Mouse (Mus musculus) bone marrow macrophage, adult 2 months (primary cell): ENCODE results near the gene 4930469K13Rik. TPM values are rescaled to one million over a fixed set of nuclear protein-coding genes. Genes with fewer than 3 reads are reported as not detected.

Source experiments
- H3K27ac ChIP-seq: 2 replicates; pipeline ENCODE4 v1.5.1; 2012; ENCODE audit warnings: low read depth, low read length; ENCODE audit not compliant: insufficient read depth
- H3K4me1 ChIP-seq: 2 replicates; pipeline ENCODE4 v1.6.1; 2012; ENCODE audit warnings: low read length; ENCODE audit not compliant: control insufficient read depth, insufficient read depth
- H3K4me3 ChIP-seq: 2 replicates; pipeline ENCODE4 v1.5.1; 2012; ENCODE audit warnings: mild to moderate bottlenecking, low read length, moderate library complexity; ENCODE audit not compliant: insufficient read depth
- CTCF ChIP-seq: IDR thresholded peaks from 2 replicates; pipeline ENCODE4 v1.5.1; 2012; ENCODE audit warnings: low read depth, mild to moderate bottlenecking, low read length, moderate library complexity
- POLR2A ChIP-seq: IDR thresholded peaks from 2 replicates; pipeline ENCODE4 v1.6.1; 2012; ENCODE audit warnings: mild to moderate bottlenecking, low read depth, low read length, borderline replicate concordance
- polyA plus RNA-seq: library from polyadenylated mRNA; stranded (reverse); fragments of >200 nt; gene quantifications from 2 replicates; pipeline ENCODE4 v1.2.4, GENCODE M21; 2012; ENCODE audit not compliant: missing spikeins, insufficient read depth, insufficient read length

4930469K13Rik gene
- polyA plus RNA-seq, 1 experiment = not detected

DNA sequence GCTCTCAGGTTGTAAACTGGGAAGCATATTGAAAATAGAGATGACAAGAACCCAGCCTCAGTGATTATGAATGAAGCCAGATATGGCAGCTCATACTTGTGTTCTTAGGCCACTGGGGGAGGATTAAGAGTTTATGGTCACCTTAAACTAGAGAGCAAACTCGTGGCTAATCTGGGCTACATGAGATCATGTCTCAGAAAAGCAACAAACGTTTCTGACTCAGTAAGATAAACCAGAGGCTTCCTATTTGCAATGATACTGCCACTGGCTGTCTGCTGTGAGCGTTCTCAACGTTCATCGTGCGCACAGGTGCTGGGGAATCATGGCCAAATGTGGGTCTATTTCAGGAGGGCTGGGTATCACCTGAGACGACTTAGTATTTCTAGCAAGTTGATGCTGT lies 14.6 kb downstream of the 4930469K13Rik start:
- Histone ChIP-seq H3K4me1 (peaks cover 12% of the 10 kb centered on the region), H3K27ac (no peak overlapping the region), H3K4me3 (no peak overlapping the region)
- TF ChIP-seq POLR2A = no peak
- no peak for TF ChIP-seq CTCF

DNA sequence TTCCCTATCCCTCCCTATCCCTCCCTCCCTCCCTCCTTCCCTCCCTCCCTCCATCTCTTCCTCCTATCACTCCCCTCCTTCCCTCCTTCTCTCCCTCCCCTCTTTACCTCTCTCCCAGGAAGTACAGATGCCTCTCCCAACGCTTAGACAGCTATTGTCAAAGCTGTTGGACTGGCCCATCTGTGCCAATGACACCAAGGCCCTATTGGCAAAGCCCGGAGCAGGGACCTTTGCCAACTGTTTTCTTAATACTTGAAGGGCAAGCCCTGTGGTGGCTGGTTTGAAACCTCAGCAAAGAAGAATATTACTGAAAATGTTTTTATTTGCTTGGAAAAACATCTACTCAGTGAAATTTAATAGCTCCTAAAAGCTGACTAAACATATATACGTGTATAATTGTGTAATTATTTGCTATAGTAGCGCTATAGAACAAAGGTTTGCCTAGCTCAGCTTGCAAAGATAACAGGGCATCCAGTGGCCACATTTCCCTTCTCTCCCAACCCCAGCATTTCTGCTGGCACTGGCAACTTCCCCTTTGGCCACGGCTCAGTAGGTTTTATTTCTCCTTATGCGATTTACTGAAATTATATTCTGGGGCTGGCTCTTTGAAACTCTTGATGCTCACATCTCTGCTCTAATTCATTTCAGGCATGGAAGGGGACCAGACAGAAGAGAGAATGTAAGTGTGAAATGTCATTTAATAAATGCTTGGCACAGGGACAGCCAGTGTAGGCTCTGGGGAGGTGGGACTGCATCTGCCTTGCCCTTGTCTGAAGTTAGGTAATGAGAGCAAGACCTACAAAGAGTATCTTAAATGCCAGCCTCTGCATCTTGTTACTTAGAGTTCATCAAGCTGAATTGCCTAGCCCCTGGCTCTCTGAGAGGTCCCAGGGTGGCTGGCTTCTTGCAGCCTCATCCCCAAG lies 18.6 kb downstream of the 4930469K13Rik start:
- TF ChIP-seq POLR2A (no peak), CTCF (no peak)

DNA sequence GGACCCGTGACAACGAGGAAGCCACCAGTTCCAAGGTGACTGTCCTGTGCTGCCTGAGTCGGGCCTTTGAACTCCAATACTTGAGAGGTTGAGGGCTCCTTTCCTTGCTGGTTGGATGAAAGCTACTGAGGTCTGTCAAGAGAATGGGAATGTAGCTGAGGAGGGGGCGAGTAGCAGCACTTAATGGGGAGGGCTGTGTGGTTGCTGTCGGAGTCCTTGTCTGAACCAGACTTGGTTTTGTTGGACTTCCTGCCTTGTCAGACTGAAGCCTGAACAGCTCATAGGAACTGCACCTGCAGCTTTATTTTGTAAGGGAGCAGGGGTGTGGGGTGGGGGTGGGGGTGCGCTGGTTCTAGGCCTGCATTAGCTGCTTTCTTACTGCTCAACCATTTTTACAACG lies 19.8 kb downstream of the 4930469K13Rik start:
- no peak overlapping the region for H3K27ac ChIP-seq
- H3K4me3 ChIP-seq = no peak overlapping the region
- no peak for TF ChIP-seq POLR2A
- TF ChIP-seq CTCF = no peak
- peaks cover 18% of the 10 kb centered on the region for H3K4me1 ChIP-seq

More for the DNA sequence above, 18.6 kb downstream of the 4930469K13Rik start:
- H3K4me3 ChIP-seq = no peak overlapping the region
- H3K4me1 ChIP-seq = peaks cover 15% of the 10 kb centered on the region
- peak overlapping the region; percentile 37; the same call in 1 of the 2 replicates for H3K27ac ChIP-seq

DNA sequence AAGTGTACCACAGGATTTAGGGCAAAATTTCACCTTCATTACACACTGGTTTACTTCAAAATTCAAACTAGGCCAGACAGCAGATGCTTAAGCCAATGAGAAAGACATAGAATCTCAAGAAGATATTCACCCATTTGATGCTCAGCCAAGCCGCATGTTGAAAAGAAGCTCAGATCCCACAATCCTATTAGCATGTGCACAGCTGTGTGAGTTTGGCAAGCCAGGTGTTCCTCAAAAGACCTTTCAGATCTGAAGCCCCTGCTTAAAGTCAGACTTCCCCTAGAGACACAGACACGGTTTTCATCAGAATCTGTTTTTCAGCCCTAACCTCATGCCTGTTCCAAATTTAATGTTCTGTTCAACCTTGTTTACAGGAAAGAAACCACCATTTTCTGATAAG lies 20.5 kb downstream of the 4930469K13Rik start:
- Histone ChIP-seq H3K27ac (no peak overlapping the region), H3K4me1 (peaks cover 23% of the 10 kb centered on the region), H3K4me3 (no peak overlapping the region)
- no peak for TF ChIP-seq POLR2A
- no peak for TF ChIP-seq CTCF

DNA sequence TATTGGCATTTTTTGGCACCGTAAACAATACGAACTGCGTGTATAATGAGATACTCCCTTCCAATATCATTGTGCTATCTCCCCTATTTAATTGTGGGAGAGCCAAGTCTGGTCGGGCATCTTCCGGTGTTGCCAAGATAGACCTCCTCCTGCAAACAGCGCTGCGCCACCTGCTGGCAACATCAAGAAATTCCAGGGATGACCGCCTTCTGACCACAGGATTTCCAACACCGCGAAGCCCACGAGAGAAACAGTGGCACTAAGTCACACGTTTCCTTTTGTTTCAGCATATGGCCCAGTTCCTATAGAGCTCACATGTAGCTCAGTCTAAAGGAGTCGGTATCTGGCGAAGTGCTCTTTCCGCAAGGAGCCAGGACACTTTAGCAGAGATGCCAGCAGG lies 24.6 kb downstream of the 4930469K13Rik start:
- TF ChIP-seq POLR2A = no peak
- TF ChIP-seq CTCF = peak; percentile 90

DNA sequence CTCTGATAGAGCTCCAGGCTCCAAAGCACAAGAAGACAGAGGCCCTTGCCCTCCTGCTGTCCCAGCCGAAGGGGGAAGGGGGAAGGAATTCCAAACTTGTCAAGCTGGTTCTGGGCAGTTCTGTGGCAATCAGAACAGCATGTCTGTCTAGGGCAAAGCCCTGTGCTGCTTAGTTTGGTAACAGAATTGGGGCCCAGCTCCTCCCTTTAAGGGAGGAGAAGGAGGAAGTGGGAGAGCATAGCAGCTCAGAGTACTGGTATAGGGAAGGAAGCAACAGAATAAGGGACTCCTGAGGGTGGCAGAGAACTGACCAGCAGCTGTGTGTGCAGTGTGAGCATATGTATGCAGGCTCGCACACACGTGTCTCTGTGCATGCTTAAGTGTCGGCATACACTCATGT lies 26.0 kb downstream of the 4930469K13Rik start:
- TF ChIP-seq POLR2A = no peak
- no peak for TF ChIP-seq CTCF
- peaks cover 42% of the 10 kb centered on the region for H3K4me1 ChIP-seq
- no peak overlapping the region for H3K4me3 ChIP-seq
- H3K27ac ChIP-seq = peak overlapping the region; percentile 80

More for the DNA sequence above, 24.6 kb downstream of the 4930469K13Rik start:
- peaks cover 35% of the 10 kb centered on the region for H3K4me1 ChIP-seq
- no peak overlapping the region for H3K4me3 ChIP-seq
- H3K27ac ChIP-seq = no peak overlapping the region

DNA sequence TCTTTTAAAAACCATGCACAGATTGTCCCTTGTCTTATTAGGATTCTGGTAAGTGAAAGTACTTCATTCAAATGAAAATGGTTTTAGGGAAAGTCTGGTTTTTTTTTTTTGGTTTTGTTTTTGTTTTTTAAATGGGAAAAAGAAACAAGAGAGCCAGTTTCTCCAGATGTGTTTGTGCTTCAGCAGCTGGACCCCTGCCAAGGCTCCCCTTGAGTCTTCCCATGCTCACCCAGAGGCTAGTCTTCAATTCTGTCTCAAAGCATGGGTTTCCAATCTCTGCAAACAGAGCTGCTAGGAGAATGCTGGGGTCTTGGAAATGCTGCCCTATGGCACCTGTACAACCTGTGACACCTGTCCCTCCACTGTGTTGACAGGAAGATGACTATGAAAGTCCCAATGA lies 27.8 kb downstream of the 4930469K13Rik start:
- peaks cover 56% of the 10 kb centered on the region for H3K4me1 ChIP-seq
- H3K27ac ChIP-seq = no peak overlapping the region
- H3K4me3 ChIP-seq = no peak overlapping the region
- TF ChIP-seq CTCF (no peak), POLR2A (no peak)

DNA sequence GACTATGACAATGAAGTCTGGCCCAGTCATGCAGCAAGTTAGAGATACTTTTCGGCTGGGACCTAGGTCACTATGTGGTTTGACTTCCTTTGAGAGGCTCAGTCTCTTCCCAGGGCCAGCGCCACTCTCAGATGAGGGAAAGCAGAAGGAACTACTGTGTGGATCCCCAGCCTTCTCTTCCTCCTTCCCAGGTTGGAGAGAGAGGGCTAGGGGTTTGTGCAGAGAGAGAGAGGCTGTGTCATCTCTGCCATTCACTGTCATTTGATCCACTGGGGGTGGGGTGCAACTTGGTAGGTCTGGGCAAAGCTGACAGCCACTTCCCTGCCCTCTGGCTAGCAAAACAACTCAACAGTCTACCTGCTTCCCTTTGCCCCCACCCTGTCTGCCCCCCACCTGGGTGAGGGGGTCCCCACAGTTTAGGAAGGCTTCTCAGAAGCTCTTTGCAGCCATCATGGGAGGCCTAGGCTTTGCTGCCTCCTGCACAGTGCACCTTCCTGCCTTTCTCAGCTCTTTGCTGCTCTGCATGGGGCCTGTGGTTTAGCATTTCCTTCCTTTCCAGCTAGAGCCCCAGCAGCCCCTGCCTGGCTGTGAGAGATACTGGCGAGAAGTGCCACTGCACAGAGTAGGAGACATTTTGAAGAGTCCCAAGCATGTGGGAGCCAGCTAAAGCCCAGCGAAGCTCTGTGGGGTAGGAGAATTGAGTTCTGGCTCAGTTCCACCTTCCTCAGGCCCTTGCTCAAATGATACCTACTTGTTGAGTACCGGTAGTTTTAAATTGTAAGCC lies 34.5 kb downstream of the 4930469K13Rik start:
- no peak for TF ChIP-seq POLR2A
- TF ChIP-seq CTCF = no peak
- H3K4me3 ChIP-seq = peak overlapping the region; percentile 21
- H3K27ac ChIP-seq = peak overlapping the region; percentile 97
- peaks cover 79% of the 10 kb centered on the region for H3K4me1 ChIP-seq

DNA sequence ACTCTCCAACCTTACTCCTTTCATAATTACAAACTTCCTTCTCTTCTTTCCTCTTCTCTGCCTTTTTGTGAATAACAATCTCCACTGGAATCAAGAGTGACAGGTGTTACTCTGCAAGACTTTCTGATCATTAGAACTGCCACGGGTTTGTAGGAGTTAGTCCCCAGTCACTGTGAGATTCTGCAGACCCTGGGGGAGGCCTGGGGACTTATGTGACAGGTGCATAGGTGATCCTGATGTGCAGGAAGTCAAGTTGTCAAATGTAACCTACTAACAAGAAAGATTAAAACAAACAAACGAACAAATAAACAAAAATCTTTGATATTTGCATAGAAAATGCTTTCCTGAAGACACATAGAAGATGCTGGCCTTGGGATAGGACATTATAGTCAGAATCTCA lies 35.1 kb downstream of the 4930469K13Rik start:
- peaks cover 81% of the 10 kb centered on the region for H3K4me1 ChIP-seq

More for the DNA sequence above, 35.1 kb downstream of the 4930469K13Rik start:
- TF ChIP-seq POLR2A (no peak), CTCF (no peak)
- H3K4me3 ChIP-seq = no peak overlapping the region
- H3K27ac ChIP-seq = peak overlapping the region; percentile 97
